Mouse (Mus musculus): ENCODE measurements around the gene Appbp2.

DNA sequence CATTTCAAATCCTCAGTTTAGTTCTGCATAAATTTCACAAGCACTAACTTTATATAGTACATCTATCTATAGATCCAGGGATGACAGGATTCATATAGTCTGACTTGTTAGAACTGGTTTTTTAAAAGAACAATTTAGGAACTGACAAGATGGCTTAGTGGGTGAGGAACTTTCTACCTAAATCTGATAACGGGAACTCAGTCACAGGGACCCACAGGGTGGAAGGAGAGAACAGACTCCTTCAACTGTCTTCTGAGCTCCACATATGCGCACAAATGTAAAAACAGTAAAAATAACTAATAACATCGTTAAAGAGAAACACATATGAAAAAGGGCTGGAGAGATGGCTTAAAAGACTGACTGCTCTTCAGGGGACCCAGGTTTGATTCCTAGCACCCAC, 15.9 kb downstream of the Appbp2 start:
- TF ChIP-seq CTCF (conservative IDR thresholded peaks at IDR 0.05; ENCODE audit: low read length) = no peak
- TF ChIP-seq NANOG (IDR thresholded peaks at IDR 0.05; ENCODE audit: borderline replicate concordance, low read length) = no peak
- no peak for TF ChIP-seq POU5F1 (IDR thresholded peaks at IDR 0.05; ENCODE audit: borderline replicate concordance, low read length)

All from E14TG2a.4 (cell line).